Mouse (Mus musculus): ENCODE measurements at regions not wholly inside any gene's neighbourhood (a gene's known extent, or its start where the extent isn't known, plus 50 kb on each side); places are given as distances from the start of the nearest gene placed in this dataset.
A peak's percentile ranks its signal among the peaks of the same experiment; 100 is the strongest.

GRCm38 (mm10) chr13:5234232-5234631 is 625.3 kb upstream of the Akr1e1 start:
- H3K4me3 ChIP-seq (ENCODE audit: low read depth, low read length): no peak overlapping the region
- no peak for TF ChIP-seq EP300 (optimal IDR thresholded peaks at IDR 0.05)
- TF ChIP-seq CTCF (IDR thresholded peaks at IDR 0.05; ENCODE audit: low read depth): no peak
- H3K27ac ChIP-seq (replicated peaks): no peak overlapping the region
- H3K27me3 ChIP-seq (ENCODE audit: control insufficient read depth, insufficient read depth, low read length): no peaks in the 10 kb centered on the region
- H3K4me2 ChIP-seq (replicated peaks; ENCODE audit: low read depth): no peak overlapping the region
- WGBS: 77% methylated on average over 3 of the region's 3 CpGs
- no peak for ATAC-seq (ENCODE audit: low FRiP score, low TSS enrichment)
- no peak overlapping the region for H3K9ac ChIP-seq (ENCODE audit: low read length)
- DNase-seq (ENCODE audit: low spot score): no peak
- no peaks in the 10 kb centered on the region for H3K4me1 ChIP-seq (replicated peaks; ENCODE audit: control insufficient read depth, insufficient read depth)
- H3K9me3 ChIP-seq (ENCODE audit: control insufficient read depth, low read length): no peaks in the 10 kb centered on the region
- H3K36me3 ChIP-seq (ENCODE audit: control insufficient read depth, insufficient read depth, low read length): no peaks in the 10 kb centered on the region

GRCm38 (mm10) chr13:5235391-5235790 is 625.9 kb upstream of the Klf6 start:
- DNase-seq (ENCODE audit: low spot score) (no peak), ATAC-seq (ENCODE audit: low FRiP score, low TSS enrichment) (no peak)
- Histone ChIP-seq H3K36me3 (ENCODE audit: control insufficient read depth, insufficient read depth, low read length) (no peaks in the 10 kb centered on the region), H3K4me3 (ENCODE audit: low read depth, low read length) (no peak overlapping the region), H3K27ac (replicated peaks) (no peak overlapping the region), H3K4me1 (replicated peaks; ENCODE audit: control insufficient read depth, insufficient read depth) (no peaks in the 10 kb centered on the region), H3K27me3 (ENCODE audit: control insufficient read depth, insufficient read depth, low read length) (no peaks in the 10 kb centered on the region), H3K9ac (ENCODE audit: low read length) (no peak overlapping the region), H3K4me2 (replicated peaks; ENCODE audit: low read depth) (no peak overlapping the region), H3K9me3 (ENCODE audit: control insufficient read depth, low read length) (no peaks in the 10 kb centered on the region)
- 91% methylated on average over 1 of the region's 1 CpGs for WGBS
- TF ChIP-seq EP300 (optimal IDR thresholded peaks at IDR 0.05) (no peak), CTCF (IDR thresholded peaks at IDR 0.05; ENCODE audit: low read depth) (no peak)

GRCm38 (mm10) chr13:5240541-5240940 is 620.7 kb upstream of the Klf6 start:
- Histone ChIP-seq H3K4me1 (replicated peaks; ENCODE audit: control insufficient read depth, insufficient read depth) (no peaks in the 10 kb centered on the region), H3K9ac (ENCODE audit: low read length) (no peak overlapping the region), H3K27ac (replicated peaks) (no peak overlapping the region), H3K4me3 (ENCODE audit: low read depth, low read length) (no peak overlapping the region), H3K27me3 (ENCODE audit: control insufficient read depth, insufficient read depth, low read length) (no peaks in the 10 kb centered on the region), H3K9me3 (ENCODE audit: control insufficient read depth, low read length) (no peaks in the 10 kb centered on the region), H3K4me2 (replicated peaks; ENCODE audit: low read depth) (no peak overlapping the region), H3K36me3 (ENCODE audit: control insufficient read depth, insufficient read depth, low read length) (no peaks in the 10 kb centered on the region)
- ATAC-seq (ENCODE audit: low FRiP score, low TSS enrichment) (no peak), DNase-seq (ENCODE audit: low spot score) (no peak)
- TF ChIP-seq EP300 (optimal IDR thresholded peaks at IDR 0.05) (no peak), CTCF (IDR thresholded peaks at IDR 0.05; ENCODE audit: low read depth) (no peak)
- 47% methylated on average over 4 of the region's 4 CpGs for WGBS

- Histone ChIP-seq H3K27me3 (ENCODE audit: control insufficient read depth, insufficient read depth, low read length) (no peaks in the 10 kb centered on the region), H3K9ac (ENCODE audit: low read length) (no peak overlapping the region), H3K27ac (replicated peaks) (no peak overlapping the region), H3K4me1 (replicated peaks; ENCODE audit: control insufficient read depth, insufficient read depth) (no peaks in the 10 kb centered on the region), H3K4me2 (replicated peaks; ENCODE audit: low read depth) (no peak overlapping the region), H3K9me3 (ENCODE audit: control insufficient read depth, low read length) (no peaks in the 10 kb centered on the region), H3K36me3 (ENCODE audit: control insufficient read depth, insufficient read depth, low read length) (no peaks in the 10 kb centered on the region), H3K4me3 (ENCODE audit: low read depth, low read length) (no peak overlapping the region)
- TF ChIP-seq EP300 (optimal IDR thresholded peaks at IDR 0.05): no peak
- no peak for TF ChIP-seq CTCF (IDR thresholded peaks at IDR 0.05; ENCODE audit: low read depth)
- ATAC-seq (ENCODE audit: low FRiP score, low TSS enrichment): no peak
- DNase-seq (ENCODE audit: low spot score): no peak
- 61% methylated on average over 2 of the region's 2 CpGs for WGBS
Observed at GRCm38 (mm10) chr13:5242782-5243181, 618.5 kb upstream of the Klf6 start.

GRCm38 (mm10) chr13:5248671-5249391 is 612.5 kb upstream of the Klf6 start:
- Histone ChIP-seq H3K4me3 (ENCODE audit: low read depth, low read length) (no peak overlapping the region), H3K4me2 (replicated peaks; ENCODE audit: low read depth) (no peak overlapping the region), H3K4me1 (replicated peaks; ENCODE audit: control insufficient read depth, insufficient read depth) (no peaks in the 10 kb centered on the region), H3K27me3 (ENCODE audit: control insufficient read depth, insufficient read depth, low read length) (no peaks in the 10 kb centered on the region), H3K9me3 (ENCODE audit: control insufficient read depth, low read length) (no peaks in the 10 kb centered on the region), H3K36me3 (ENCODE audit: control insufficient read depth, insufficient read depth, low read length) (no peaks in the 10 kb centered on the region), H3K27ac (replicated peaks) (no peak overlapping the region), H3K9ac (ENCODE audit: low read length) (no peak overlapping the region)
- TF ChIP-seq EP300 (optimal IDR thresholded peaks at IDR 0.05) (no peak), CTCF (IDR thresholded peaks at IDR 0.05; ENCODE audit: low read depth) (no peak)
- ATAC-seq (ENCODE audit: low FRiP score, low TSS enrichment) (peak; percentile 65; the same call in 1 of the 2 replicates), DNase-seq (ENCODE audit: low spot score) (no peak)
- 46% methylated on average over 3 of the region's 3 CpGs for WGBS

- Histone ChIP-seq H3K27me3 (ENCODE audit: control insufficient read depth, insufficient read depth, low read length) (no peaks in the 10 kb centered on the region), H3K4me1 (replicated peaks; ENCODE audit: control insufficient read depth, insufficient read depth) (no peaks in the 10 kb centered on the region), H3K9me3 (ENCODE audit: control insufficient read depth, low read length) (no peaks in the 10 kb centered on the region), H3K4me3 (ENCODE audit: low read depth, low read length) (no peak overlapping the region), H3K4me2 (replicated peaks; ENCODE audit: low read depth) (no peak overlapping the region), H3K36me3 (ENCODE audit: control insufficient read depth, insufficient read depth, low read length) (no peaks in the 10 kb centered on the region), H3K9ac (ENCODE audit: low read length) (no peak overlapping the region), H3K27ac (replicated peaks) (no peak overlapping the region)
- TF ChIP-seq EP300 (optimal IDR thresholded peaks at IDR 0.05) (no peak), CTCF (IDR thresholded peaks at IDR 0.05; ENCODE audit: low read depth) (no peak)
- DNase-seq (ENCODE audit: low spot score): no peak
- ATAC-seq (ENCODE audit: low FRiP score, low TSS enrichment): no peak
- 59% methylated on average over 6 of the region's 6 CpGs for WGBS
Observed at GRCm38 (mm10) chr13:5257891-5258660, 603.2 kb upstream of the Klf6 start.

All from stomach, postnatal 0 days (tissue).